Mouse (Mus musculus): ENCODE measurements at regions not wholly inside any gene's neighbourhood (a gene's known extent, or its start where the extent isn't known, plus 50 kb on each side); places are given as distances from the start of the nearest gene placed in this dataset.
"Not testable (repeated sequence)": the region's sequence is repeated elsewhere in the genome, so short reads cannot be mapped to it uniquely, and the experiment has no call there.

DNA sequence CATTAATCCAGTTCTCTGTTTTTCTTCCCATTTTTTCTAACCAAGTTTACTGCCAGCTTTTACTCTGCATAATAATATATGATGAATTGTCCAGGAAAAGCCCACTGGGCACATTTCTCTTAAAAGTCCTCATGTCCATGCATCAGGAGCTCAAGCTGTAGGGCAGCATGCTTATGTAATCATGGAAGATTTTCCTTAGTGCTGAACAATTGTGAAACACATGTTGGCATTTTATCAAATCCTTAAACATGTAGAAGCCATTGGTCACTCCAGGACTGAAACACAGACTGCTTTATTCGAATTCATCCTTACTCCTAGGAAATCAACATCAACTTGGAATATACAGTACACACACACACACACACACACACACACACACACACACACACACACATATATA, 198.4 kb downstream of the Lyplal1 start:
- Histone ChIP-seq H3K4me1 (no peaks in the 10 kb centered on the region), H3K27ac (replicated peaks) (no peak overlapping the region), H3K4me3 (no peak overlapping the region), H3K9ac (replicated peaks) (no peak overlapping the region), H3K36me3 (no peaks in the 10 kb centered on the region), H3K27me3 (no peaks in the 10 kb centered on the region), H3K4me2 (replicated peaks) (no peak overlapping the region), H3K9me3 (no peaks in the 10 kb centered on the region)
- ATAC-seq (ENCODE audit: low FRiP score, low read depth) = no peak
- WGBS = 76% methylated on average over 1 of the region's 1 CpGs

GRCm38 (mm10) chr1:185923723-185924122, 193.4 kb downstream of the Lyplal1 start:
- H3K9ac ChIP-seq (replicated peaks) = no peak overlapping the region
- WGBS = 81% methylated on average over 2 of the region's 2 CpGs
- H3K4me3 ChIP-seq = no peak overlapping the region
- no peak overlapping the region for H3K4me2 ChIP-seq (replicated peaks)
- no peak for ATAC-seq (ENCODE audit: low FRiP score, low read depth)
- H3K36me3 ChIP-seq = no peaks in the 10 kb centered on the region
- H3K4me1 ChIP-seq = no peaks in the 10 kb centered on the region
- H3K27ac ChIP-seq (replicated peaks) = no peak overlapping the region
- peaks cover 3% of the 10 kb centered on the region; the same call in 1 of the 2 replicates for H3K9me3 ChIP-seq
- H3K27me3 ChIP-seq = no peaks in the 10 kb centered on the region

GRCm38 (mm10) chr1:185929000-185929399, 188.1 kb downstream of the Lyplal1 start:
- no peaks in the 10 kb centered on the region for H3K36me3 ChIP-seq
- no peak for ATAC-seq (ENCODE audit: low FRiP score, low read depth)
- H3K27ac ChIP-seq (replicated peaks) = no peak overlapping the region
- 0 out of 2 replicates have a peak, but pooled peaks cover 4% of the 10 kb centered on the region for H3K4me1 ChIP-seq
- 14% methylated on average over 2 of the region's 2 CpGs for WGBS
- peaks cover 3% of the 10 kb centered on the region; the same call in 1 of the 2 replicates for H3K9me3 ChIP-seq
- no peak overlapping the region for H3K9ac ChIP-seq (replicated peaks)
- no peak overlapping the region for H3K4me2 ChIP-seq (replicated peaks)
- no peak overlapping the region for H3K4me3 ChIP-seq
- no peaks in the 10 kb centered on the region for H3K27me3 ChIP-seq

- Histone ChIP-seq H3K4me2 (replicated peaks) (no peak overlapping the region), H3K27ac (replicated peaks) (no peak overlapping the region), H3K36me3 (no peaks in the 10 kb centered on the region), H3K4me1 (0 out of 2 replicates have a peak, but pooled peaks cover 4% of the 10 kb centered on the region), H3K4me3 (no peak overlapping the region), H3K9me3 (peaks cover 3% of the 10 kb centered on the region; the same call in 1 of the 2 replicates), H3K9ac (replicated peaks) (no peak overlapping the region), H3K27me3 (no peaks in the 10 kb centered on the region)
- 85% methylated on average over 5 of the region's 5 CpGs for WGBS
- ATAC-seq (ENCODE audit: low FRiP score, low read depth) = no peak
Observed at GRCm38 (mm10) chr1:185929761-185930160, 187.3 kb downstream of the Lyplal1 start.

GRCm38 (mm10) chr1:185933623-185934022, 183.5 kb downstream of the Lyplal1 start:
- Histone ChIP-seq H3K4me3 (no peak overlapping the region), H3K36me3 (no peaks in the 10 kb centered on the region), H3K9ac (replicated peaks) (no peak overlapping the region), H3K4me2 (replicated peaks) (no peak overlapping the region), H3K27ac (replicated peaks) (no peak overlapping the region), H3K27me3 (no peaks in the 10 kb centered on the region), H3K9me3 (no peaks in the 10 kb centered on the region), H3K4me1 (0 out of 2 replicates have a peak, but pooled peaks cover 4% of the 10 kb centered on the region)
- WGBS = 90% methylated on average over 3 of the region's 3 CpGs
- no peak for ATAC-seq (ENCODE audit: low FRiP score, low read depth)

DNA sequence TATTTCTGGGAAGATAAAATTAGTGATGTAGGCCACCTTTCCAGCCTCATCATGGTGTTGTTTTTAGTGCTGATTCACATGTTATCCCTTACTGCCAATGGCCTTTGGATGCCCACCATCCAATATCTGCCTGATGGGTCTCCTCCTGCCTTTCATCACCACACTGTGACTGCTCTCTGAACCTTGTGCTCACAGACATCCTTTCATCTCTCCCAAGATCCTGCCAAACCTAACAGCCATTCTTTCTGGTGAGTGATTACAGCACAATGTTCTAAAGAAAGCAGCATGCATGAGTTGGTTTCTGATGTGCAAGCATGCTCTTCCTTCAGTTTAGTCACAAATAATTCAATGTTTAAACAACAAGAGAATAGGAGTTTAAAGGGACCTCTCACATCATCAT, 180.1 kb downstream of the Lyplal1 start:
- no peaks in the 10 kb centered on the region for H3K9me3 ChIP-seq
- H3K27me3 ChIP-seq = no peaks in the 10 kb centered on the region
- no peak overlapping the region for H3K4me3 ChIP-seq
- no peaks in the 10 kb centered on the region for H3K36me3 ChIP-seq
- H3K4me2 ChIP-seq (replicated peaks) = no peak overlapping the region
- no peaks in the 10 kb centered on the region for H3K4me1 ChIP-seq
- H3K9ac ChIP-seq (replicated peaks) = no peak overlapping the region
- ATAC-seq (ENCODE audit: low FRiP score, low read depth) = no peak
- no peak overlapping the region for H3K27ac ChIP-seq (replicated peaks)

DNA sequence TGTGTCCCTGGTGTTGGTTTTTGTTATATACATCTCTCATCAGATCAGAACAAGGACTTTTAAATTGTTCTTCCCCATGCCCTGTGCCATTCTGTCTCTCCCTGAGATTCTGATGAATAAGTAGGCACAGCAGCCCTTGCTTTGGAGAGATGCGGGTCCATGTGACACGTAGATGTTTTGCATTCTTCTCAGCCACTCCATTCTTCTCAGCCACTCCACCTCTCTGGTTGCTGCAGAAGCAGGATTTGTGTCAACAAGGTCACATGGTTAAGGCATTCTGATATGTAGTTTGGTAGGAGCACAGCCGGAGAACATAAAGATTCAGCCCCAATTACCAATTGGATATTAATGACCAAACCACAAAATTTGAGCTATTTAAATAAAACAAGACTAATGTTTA, 177.2 kb downstream of the Lyplal1 start:
- H3K9ac ChIP-seq (replicated peaks) = no peak overlapping the region
- WGBS = 86% methylated on average over 3 of the region's 3 CpGs
- no peak for ATAC-seq (ENCODE audit: low FRiP score, low read depth)

GRCm38 (mm10) chr1:185940511-185940910, 176.6 kb downstream of the Lyplal1 start:
- H3K4me1 ChIP-seq = no peaks in the 10 kb centered on the region
- 71% methylated on average over 1 of the region's 1 CpGs for WGBS
- no peak overlapping the region for H3K4me2 ChIP-seq (replicated peaks)
- no peak overlapping the region for H3K9ac ChIP-seq (replicated peaks)
- H3K4me3 ChIP-seq = no peak overlapping the region
- no peak overlapping the region for H3K27ac ChIP-seq (replicated peaks)
- H3K36me3 ChIP-seq = no peaks in the 10 kb centered on the region
- no peaks in the 10 kb centered on the region for H3K9me3 ChIP-seq
- no peaks in the 10 kb centered on the region for H3K27me3 ChIP-seq
- ATAC-seq (ENCODE audit: low FRiP score, low read depth) = no peak

More for the DNA sequence above, 177.2 kb downstream of the Lyplal1 start:
- Histone ChIP-seq H3K9me3 (no peaks in the 10 kb centered on the region), H3K36me3 (no peaks in the 10 kb centered on the region), H3K4me2 (replicated peaks) (no peak overlapping the region), H3K27ac (replicated peaks) (no peak overlapping the region), H3K4me1 (no peaks in the 10 kb centered on the region), H3K4me3 (no peak overlapping the region), H3K27me3 (no peaks in the 10 kb centered on the region)

GRCm38 (mm10) chr1:185951163-185951562, 165.9 kb downstream of the Lyplal1 start:
- no peak for ATAC-seq (ENCODE audit: low FRiP score, low read depth)
- no peaks in the 10 kb centered on the region for H3K9me3 ChIP-seq
- no peaks in the 10 kb centered on the region for H3K4me1 ChIP-seq
- H3K4me2 ChIP-seq (replicated peaks) = no peak overlapping the region
- WGBS = 81% methylated on average over 1 of the region's 1 CpGs
- no peaks in the 10 kb centered on the region for H3K36me3 ChIP-seq
- H3K27me3 ChIP-seq = no peaks in the 10 kb centered on the region
- no peak overlapping the region for H3K27ac ChIP-seq (replicated peaks)
- H3K4me3 ChIP-seq = no peak overlapping the region
- H3K9ac ChIP-seq (replicated peaks) = no peak overlapping the region

DNA sequence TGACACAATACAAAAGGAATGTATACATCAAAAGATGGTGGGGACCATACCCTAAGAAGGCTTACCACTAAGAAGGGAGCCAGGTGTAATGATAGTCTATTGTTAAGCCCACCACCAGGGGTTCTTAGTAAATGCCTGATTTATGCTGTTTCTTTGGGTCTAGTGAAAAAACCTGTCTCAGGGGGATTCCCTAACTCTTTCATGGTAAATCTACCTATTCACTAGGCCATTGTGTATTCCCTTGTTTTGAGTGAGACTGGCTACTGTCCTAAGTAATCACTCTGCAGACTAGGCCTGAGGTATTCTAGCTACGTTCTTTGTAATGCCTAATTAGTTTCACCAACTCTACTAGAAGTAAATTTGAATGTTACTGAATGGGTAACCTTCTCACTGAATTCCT, 161.3 kb downstream of the Lyplal1 start:
- not testable (repeated sequence) for ATAC-seq (ENCODE audit: low FRiP score, low read depth); H3K4me1 ChIP-seq; H3K4me3 ChIP-seq; H3K4me2 ChIP-seq (replicated peaks); H3K9me3 ChIP-seq; H3K9ac ChIP-seq (replicated peaks); H3K27me3 ChIP-seq; H3K27ac ChIP-seq (replicated peaks); H3K36me3 ChIP-seq
- WGBS = 23% methylated on average over 1 of the region's 1 CpGs

DNA sequence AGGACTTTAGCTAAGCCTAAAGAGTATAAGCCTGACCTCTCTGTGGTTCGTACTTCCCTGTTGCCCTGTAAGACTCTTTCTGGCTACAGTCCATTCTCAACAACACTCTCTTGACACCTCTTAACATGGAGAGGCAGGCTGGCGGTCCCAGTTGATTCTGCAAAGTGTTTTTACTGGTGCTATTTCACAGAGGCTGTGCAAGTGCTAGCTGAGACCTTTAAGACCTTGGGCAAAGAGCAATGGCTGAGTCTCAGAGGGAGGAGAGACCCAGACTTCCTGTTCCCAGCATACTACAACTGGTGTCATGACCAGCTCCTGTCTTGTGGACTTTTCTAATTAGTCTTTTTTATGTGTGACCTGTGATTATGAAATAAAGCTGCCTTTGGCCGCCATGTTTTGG, 159.6 kb downstream of the Lyplal1 start:
- WGBS = 92% methylated on average over 3 of the region's 3 CpGs
- no peak overlapping the region for H3K27ac ChIP-seq (replicated peaks)
- ATAC-seq (ENCODE audit: low FRiP score, low read depth) = no peak

DNA sequence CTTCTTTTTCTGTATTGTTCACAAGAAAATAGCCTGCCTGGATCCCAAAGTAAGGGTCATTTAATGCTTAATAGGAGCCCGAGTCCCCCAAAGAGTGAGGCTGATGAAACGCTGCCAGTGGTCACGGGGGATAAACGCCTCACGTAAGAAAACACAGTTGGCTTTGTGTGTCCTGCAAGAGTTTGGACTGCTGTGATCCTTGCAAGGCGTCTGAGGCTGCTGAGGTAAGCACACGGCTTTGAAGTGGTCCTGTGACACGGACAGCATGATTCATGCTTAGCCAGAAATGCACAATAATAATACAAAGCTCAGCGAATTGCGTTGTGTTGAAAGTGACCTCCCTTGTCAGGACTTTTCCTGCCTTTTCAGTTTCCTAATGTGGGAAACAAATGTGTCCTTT, 158.8 kb downstream of the Lyplal1 start:
- WGBS = 67% methylated on average over 10 of the region's 10 CpGs
- no peak for ATAC-seq (ENCODE audit: low FRiP score, low read depth)

More for the DNA sequence above, 159.6 kb downstream of the Lyplal1 start:
- Histone ChIP-seq H3K9me3 (no peaks in the 10 kb centered on the region), H3K27me3 (no peaks in the 10 kb centered on the region), H3K36me3 (no peaks in the 10 kb centered on the region), H3K4me2 (replicated peaks) (no peak overlapping the region), H3K4me3 (no peak overlapping the region), H3K4me1 (no peaks in the 10 kb centered on the region), H3K9ac (replicated peaks) (no peak overlapping the region)

GRCm38 (mm10) chr1:185962606-185963005, 154.5 kb downstream of the Lyplal1 start:
- Histone ChIP-seq H3K4me2 (replicated peaks) (no peak overlapping the region), H3K36me3 (no peaks in the 10 kb centered on the region), H3K4me1 (no peaks in the 10 kb centered on the region), H3K9ac (replicated peaks) (no peak overlapping the region), H3K9me3 (no peaks in the 10 kb centered on the region), H3K27ac (replicated peaks) (no peak overlapping the region), H3K4me3 (no peak overlapping the region), H3K27me3 (no peaks in the 10 kb centered on the region)
- WGBS = 88% methylated on average over 3 of the region's 3 CpGs
- no peak for ATAC-seq (ENCODE audit: low FRiP score, low read depth)

More for the DNA sequence above, 158.8 kb downstream of the Lyplal1 start:
- Histone ChIP-seq H3K9ac (replicated peaks) (no peak overlapping the region), H3K9me3 (no peaks in the 10 kb centered on the region), H3K4me3 (no peak overlapping the region), H3K27ac (replicated peaks) (no peak overlapping the region), H3K4me1 (no peaks in the 10 kb centered on the region), H3K27me3 (no peaks in the 10 kb centered on the region), H3K36me3 (no peaks in the 10 kb centered on the region), H3K4me2 (replicated peaks) (no peak overlapping the region)
